Mouse (Mus musculus) lung, embryonic 14.5 days (tissue): ENCODE results near the gene Dgki. TPM values are rescaled to one million over a fixed set of nuclear protein-coding genes. Genes with fewer than 3 reads are reported as not detected.
A peak's percentile ranks its signal among the peaks of the same experiment; 100 is the strongest.

ENCODE experiments used
- ATAC-seq: fragments of 200-750 bp; cut with Nextera tagmentation; 2 replicates; pipeline ENCODE4 v1.8.0; 2017; ENCODE audit warnings: mild to moderate bottlenecking, moderate TSS enrichment, moderate library complexity; ENCODE audit not compliant: insufficient read depth
- DNase-seq: peaks from one replicate; pipeline ENCODE4 v3.0.0-alpha.2; 2015
- H3K27ac ChIP-seq: fragments of 300-500 bp; sonication (generic); 2 replicates; pipeline ENCODE4 v1.5.1; 2014; ENCODE audit warnings: low read depth, mild to moderate bottlenecking, moderate library complexity
- H3K27me3 ChIP-seq: fragments of 300-500 bp; sonication (generic); 2 replicates; pipeline ENCODE4 v1.6.1; 2014; ENCODE audit warnings: low read length, control low read depth; ENCODE audit not compliant: insufficient read depth
- H3K36me3 ChIP-seq: fragments of 300-500 bp; sonication (generic); 2 replicates; pipeline ENCODE4 v1.6.1; 2014; ENCODE audit warnings: control low read depth; ENCODE audit not compliant: insufficient read depth
- H3K4me1 ChIP-seq: fragments of 300-500 bp; sonication (generic); 2 replicates; pipeline ENCODE4 v1.6.1; 2014; ENCODE audit warnings: antibody characterized with exemption, control low read depth; ENCODE audit not compliant: insufficient read depth
- H3K4me2 ChIP-seq: fragments of 300-500 bp; sonication (generic); 2 replicates; pipeline ENCODE4 v1.6.1; 2014; ENCODE audit warnings: mild to moderate bottlenecking
- H3K4me3 ChIP-seq: fragments of 300-500 bp; sonication (generic); 2 replicates; pipeline ENCODE4 v1.5.1; 2014; ENCODE audit warnings: low read depth, low read length
- H3K9ac ChIP-seq: fragments of 300-500 bp; sonication (generic); 2 replicates; pipeline ENCODE4 v1.6.1; 2014
- H3K9me3 ChIP-seq: fragments of 300-500 bp; sonication (generic); 2 replicates; pipeline ENCODE4 v1.6.1; 2016; ENCODE audit warnings: low read depth, low read length, control low read depth
- CTCF ChIP-seq: IDR thresholded peaks from 2 replicates; pipeline ENCODE4 v1.5.1; 2016; ENCODE audit warnings: antibody characterized with exemption, low read depth
- WGBS: fragments of 180-500 bp; shearing (Covaris S2); extraction: QIAGEN DNeasy Blood & Tissue Kit; methylation state at CpG from one replicate; pipeline ENCODE4 v1.1.7; 2014; 5-methylcytosine and 5-hydroxymethylcytosine counted together
- polyA plus RNA-seq: library from polyadenylated mRNA; unstranded; fragments of >200 nt; fragmentation: Nextera tagmentation; extraction: Ambion mirVana; gene quantifications from 2 replicates; pipeline ENCODE4 v1.2.1, GENCODE M21; 2014

Dgki gene
- polyA plus RNA-seq, 1 experiment from 2014 or later: 0.46 TPM

DNA sequence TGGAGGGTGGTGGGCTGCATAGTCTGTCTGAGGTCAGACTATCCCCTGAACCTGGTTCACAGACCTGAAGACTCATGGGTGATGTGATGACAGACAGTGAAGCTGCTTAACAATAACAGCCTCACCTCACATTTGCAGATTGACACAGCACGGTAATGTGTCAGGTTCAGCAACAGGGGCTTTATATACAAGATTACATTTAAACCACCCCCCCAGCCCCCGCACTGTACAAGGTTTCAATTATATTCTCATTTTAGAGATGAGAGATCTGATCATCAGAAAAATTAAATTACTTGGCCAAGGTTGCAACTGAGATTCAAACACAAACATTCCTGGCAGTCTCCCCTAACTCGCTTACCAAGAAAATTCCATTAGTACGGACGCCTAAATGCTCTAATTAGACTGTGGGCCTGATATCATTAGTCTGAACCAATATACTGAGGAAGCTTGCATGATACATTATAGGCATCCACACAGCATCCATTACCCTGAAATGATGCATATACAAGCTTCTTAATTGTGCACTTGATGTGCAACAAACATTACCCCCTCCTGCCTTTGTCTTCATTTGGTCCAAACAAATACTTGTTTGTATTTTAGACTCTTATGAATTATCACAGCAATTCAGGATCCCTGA lies 330.6 kb downstream of the Dgki start:
- 73% methylated on average over 5 of the region's 5 CpGs for WGBS
- H3K36me3 ChIP-seq: no peaks in the 10 kb centered on the region
- no peak for TF ChIP-seq CTCF
- no peak overlapping the region for H3K9ac ChIP-seq
- ATAC-seq (no peak), DNase-seq (no peak)
- no peak overlapping the region for H3K27ac ChIP-seq
- H3K4me3 ChIP-seq: no peak overlapping the region
- no peak overlapping the region for H3K4me2 ChIP-seq
- H3K27me3 ChIP-seq: no peaks in the 10 kb centered on the region
- H3K4me1 ChIP-seq: no peaks in the 10 kb centered on the region
- H3K9me3 ChIP-seq: no peaks in the 10 kb centered on the region

DNA sequence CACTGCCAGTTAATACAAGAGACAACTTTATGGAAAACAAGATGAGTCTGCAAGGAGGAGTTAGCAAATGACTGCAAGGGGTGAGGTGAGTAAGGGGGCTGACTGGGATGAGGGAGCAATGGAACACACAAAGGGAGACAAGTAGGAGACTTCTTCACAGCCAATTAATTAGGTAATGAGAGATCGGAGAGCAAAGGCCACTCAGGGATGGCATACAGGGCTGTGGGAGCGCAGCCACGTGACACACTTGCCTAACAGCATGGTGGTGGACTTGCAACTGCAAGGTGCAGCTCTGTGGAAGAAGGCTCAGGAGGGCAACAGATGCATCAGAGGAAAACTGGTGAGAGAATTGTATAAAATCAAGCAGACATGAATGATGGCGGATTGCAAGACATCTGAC lies 339.3 kb downstream of the Dgki start:
- H3K27me3 ChIP-seq: no peaks in the 10 kb centered on the region
- no peak for ATAC-seq
- 82% methylated on average over 4 of the region's 4 CpGs for WGBS
- H3K4me3 ChIP-seq: no peak overlapping the region
- no peak overlapping the region for H3K4me2 ChIP-seq
- TF ChIP-seq CTCF: no peak
- no peaks in the 10 kb centered on the region for H3K4me1 ChIP-seq
- DNase-seq: no peak
- no peaks in the 10 kb centered on the region for H3K9me3 ChIP-seq
- H3K36me3 ChIP-seq: no peaks in the 10 kb centered on the region
- H3K9ac ChIP-seq: no peak overlapping the region
- H3K27ac ChIP-seq: no peak overlapping the region

DNA sequence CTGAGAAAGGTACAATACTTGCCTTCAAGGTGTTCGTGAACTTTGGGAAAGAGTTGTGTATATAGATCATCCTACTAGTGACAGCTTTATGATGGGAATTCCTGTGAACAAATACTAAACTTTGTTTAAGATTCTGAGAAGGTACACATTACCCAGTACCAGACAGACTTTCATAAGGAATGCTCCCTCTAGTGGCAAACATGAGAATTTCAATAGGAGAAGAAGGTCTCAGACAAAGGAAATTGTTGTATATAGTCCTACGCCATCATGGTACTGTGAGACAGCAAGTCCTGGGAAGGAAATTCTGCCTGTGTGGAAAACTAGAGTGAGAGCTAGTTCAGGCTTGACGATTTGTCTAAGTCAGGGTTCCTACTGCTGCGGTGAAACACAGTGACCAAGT lies 344.7 kb downstream of the Dgki start:
- Histone ChIP-seq H3K36me3 (no peaks in the 10 kb centered on the region), H3K4me1 (no peaks in the 10 kb centered on the region), H3K27me3 (no peaks in the 10 kb centered on the region), H3K9me3 (no peaks in the 10 kb centered on the region), H3K4me3 (no peak overlapping the region), H3K9ac (no peak overlapping the region), H3K27ac (no peak overlapping the region), H3K4me2 (no peak overlapping the region)
- DNase-seq (peak; percentile 49), ATAC-seq (no peak)
- peak; percentile 51; the same call in 1 of the 2 replicates for TF ChIP-seq CTCF
- WGBS: 81% methylated on average over 4 of the region's 4 CpGs

DNA sequence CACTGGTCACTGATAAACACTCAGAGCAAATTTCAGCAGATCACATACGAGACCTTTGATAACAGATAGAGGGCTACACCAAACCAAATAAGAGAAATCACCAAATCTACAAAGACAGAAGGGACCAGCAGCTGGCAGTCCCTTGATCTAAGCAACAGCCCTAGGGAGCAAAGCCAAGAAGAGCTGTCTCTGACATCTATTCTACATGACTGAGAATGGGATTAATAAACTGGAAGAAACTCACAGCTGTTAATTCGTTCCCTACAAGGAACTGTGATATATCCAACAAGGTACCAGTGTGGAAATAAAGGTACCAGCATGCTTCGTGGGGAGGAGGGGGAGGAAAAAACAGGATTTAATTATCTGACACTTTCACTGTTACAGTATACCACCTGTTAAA lies 349.3 kb downstream of the Dgki start:
- Histone ChIP-seq H3K4me2 (no peak overlapping the region), H3K36me3 (no peaks in the 10 kb centered on the region), H3K9ac (no peak overlapping the region), H3K4me3 (no peak overlapping the region), H3K9me3 (no peaks in the 10 kb centered on the region), H3K4me1 (no peaks in the 10 kb centered on the region), H3K27me3 (no peaks in the 10 kb centered on the region), H3K27ac (no peak overlapping the region)
- ATAC-seq: no peak
- TF ChIP-seq CTCF: no peak
- WGBS: 51% methylated on average over 3 of the region's 3 CpGs
- no peak for DNase-seq

DNA sequence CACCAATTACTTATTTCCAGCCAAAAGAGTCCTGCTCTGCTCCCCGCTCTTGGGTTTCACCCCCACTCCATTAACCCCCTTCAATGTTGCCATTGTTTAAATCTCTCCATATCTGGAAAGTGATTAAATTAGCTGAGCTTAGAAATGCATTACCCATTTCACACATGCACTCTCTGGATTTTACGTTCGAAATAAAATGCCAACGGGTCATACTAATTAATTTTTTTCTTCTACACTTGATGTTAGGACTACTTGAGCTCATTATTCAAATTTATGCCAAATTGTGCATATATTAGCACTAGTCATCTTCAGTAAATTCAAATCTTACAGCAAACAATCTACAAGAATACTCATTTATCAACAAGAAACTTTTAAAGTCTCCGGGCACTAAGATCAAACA lies 352.1 kb downstream of the Dgki start:
- Histone ChIP-seq H3K36me3 (no peaks in the 10 kb centered on the region), H3K9me3 (no peaks in the 10 kb centered on the region), H3K4me2 (no peak overlapping the region), H3K27me3 (no peaks in the 10 kb centered on the region), H3K27ac (no peak overlapping the region), H3K9ac (no peak overlapping the region), H3K4me1 (no peaks in the 10 kb centered on the region), H3K4me3 (no peak overlapping the region)
- WGBS: 81% methylated on average over 5 of the region's 5 CpGs
- DNase-seq (no peak), ATAC-seq (no peak)
- no peak for TF ChIP-seq CTCF

DNA sequence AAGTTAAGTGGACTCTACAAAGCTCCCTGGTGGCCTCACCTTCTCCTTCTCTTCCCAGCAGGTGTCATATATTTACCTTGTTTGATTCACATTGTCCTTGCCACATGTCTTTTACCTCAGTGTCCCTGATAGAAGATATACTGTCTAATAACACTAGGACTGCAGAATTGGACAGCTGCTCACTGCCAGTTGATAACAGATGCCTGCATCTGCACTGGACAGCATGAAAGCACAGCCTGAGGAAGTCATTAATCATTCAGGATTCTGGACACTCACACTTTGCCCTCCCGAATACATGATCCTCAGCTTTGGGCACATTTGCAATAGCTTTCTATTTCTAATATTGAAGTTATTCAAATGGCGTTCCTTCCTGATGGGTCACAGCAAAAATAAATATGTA lies 362.5 kb downstream of the Dgki start:
- no peaks in the 10 kb centered on the region for H3K36me3 ChIP-seq
- H3K27me3 ChIP-seq: no peaks in the 10 kb centered on the region
- H3K4me2 ChIP-seq: no peak overlapping the region
- DNase-seq: no peak
- 28% methylated on average over 2 of the region's 2 CpGs for WGBS
- no peaks in the 10 kb centered on the region for H3K4me1 ChIP-seq
- no peak for TF ChIP-seq CTCF
- H3K4me3 ChIP-seq: no peak overlapping the region
- no peak overlapping the region for H3K27ac ChIP-seq
- ATAC-seq: no peak
- no peaks in the 10 kb centered on the region for H3K9me3 ChIP-seq
- H3K9ac ChIP-seq: no peak overlapping the region

DNA sequence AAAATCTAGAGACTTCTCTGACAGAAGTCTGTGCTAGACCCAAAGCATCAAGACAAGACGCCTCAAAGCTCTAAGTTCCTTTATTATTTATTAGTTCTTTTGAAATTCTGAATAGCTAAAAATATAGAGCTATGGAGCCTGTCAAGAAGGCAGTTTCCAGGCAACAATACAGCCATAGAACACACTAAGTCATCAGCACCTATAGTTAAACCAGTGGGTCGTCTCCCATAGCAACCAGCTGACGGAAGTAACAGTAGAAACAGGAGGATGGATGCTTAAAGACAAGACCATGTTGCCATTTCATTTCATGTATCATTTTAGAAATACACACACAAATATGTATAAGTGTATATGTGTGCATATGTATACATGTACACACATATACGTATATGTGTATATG lies 363.2 kb downstream of the Dgki start:
- no peak for TF ChIP-seq CTCF
- H3K27me3 ChIP-seq: no peaks in the 10 kb centered on the region
- no peaks in the 10 kb centered on the region for H3K9me3 ChIP-seq
- H3K36me3 ChIP-seq: no peaks in the 10 kb centered on the region
- DNase-seq (no peak), ATAC-seq (no peak)
- WGBS: 84% methylated on average over 4 of the region's 4 CpGs
- no peak overlapping the region for H3K4me2 ChIP-seq
- H3K4me3 ChIP-seq: no peak overlapping the region
- no peak overlapping the region for H3K27ac ChIP-seq
- no peak overlapping the region for H3K9ac ChIP-seq
- no peaks in the 10 kb centered on the region for H3K4me1 ChIP-seq

DNA sequence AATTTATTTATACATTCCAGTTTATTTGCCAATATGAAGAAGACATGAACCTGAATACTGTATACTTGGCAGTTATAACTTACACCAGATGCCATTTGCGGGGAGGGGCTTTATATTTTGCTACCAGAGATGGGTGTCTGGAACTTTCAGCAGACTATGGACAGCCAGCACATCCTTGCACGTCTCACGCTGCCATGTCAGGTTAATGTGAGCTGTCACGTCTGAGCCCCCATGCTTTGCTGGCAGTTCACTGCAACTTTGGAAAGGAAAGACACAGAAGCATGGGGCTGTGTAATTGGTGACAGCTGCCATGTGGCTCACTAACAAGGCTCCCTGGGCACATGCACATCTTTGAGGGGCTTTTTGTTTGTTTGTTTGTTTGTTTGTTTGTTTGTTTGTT lies 368.5 kb downstream of the Dgki start:
- DNase-seq: no peak
- no peaks in the 10 kb centered on the region for H3K9me3 ChIP-seq
- no peak overlapping the region for H3K27ac ChIP-seq
- H3K27me3 ChIP-seq: no peaks in the 10 kb centered on the region
- 54% methylated on average over 4 of the region's 4 CpGs for WGBS
- H3K4me1 ChIP-seq: no peaks in the 10 kb centered on the region
- TF ChIP-seq CTCF: no peak
- ATAC-seq: no peak
- H3K4me2 ChIP-seq: no peak overlapping the region
- no peaks in the 10 kb centered on the region for H3K36me3 ChIP-seq
- H3K4me3 ChIP-seq: no peak overlapping the region
- no peak overlapping the region for H3K9ac ChIP-seq
